Mouse (Mus musculus): ENCODE results near the gene Slc16a8. TPM values are rescaled to one million over a fixed set of nuclear protein-coding genes. Genes with fewer than 3 reads are reported as not detected.

The Slc16a8 gene
- total RNA-seq (2021): under 1 TPM; 0.13 to 0.53 TPM
- long read RNA-seq, experiment 1, partial matches to known transcripts: 1 of 1 reads
- long read RNA-seq, experiment 1, other reads (novel, unspliced or antisense): 0 of 1 reads
- long read RNA-seq, experiment 2: 0 reads

DNA sequence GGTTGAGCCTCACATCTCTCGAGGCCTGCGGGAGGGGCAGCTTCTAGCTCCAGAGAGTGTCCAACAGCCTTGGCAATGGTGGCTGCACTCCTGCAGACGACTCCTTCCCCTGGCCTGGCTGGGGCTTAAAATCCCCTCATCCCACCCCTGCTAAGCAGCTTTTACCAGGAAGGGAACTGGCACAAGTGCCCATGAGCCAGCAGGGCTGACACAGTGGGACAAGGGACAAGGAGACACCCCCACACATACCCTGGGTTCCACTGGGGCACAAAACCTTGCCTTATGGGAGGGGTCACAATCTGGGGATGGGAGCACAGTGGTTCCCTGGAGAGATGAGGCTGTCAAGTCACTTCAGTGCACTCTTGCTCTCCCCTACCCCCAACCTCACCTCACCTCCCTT is at the start of gene Slc16a8:
TSS of gene Slc16a8 (minus strand) at position 101 of the 400 bp plus-strand sequence.
- no peak for DNase-seq
- intact Hi-C loops (cut with DNase I): no loop called here
- TF ChIP-seq CTCF (IDR thresholded peaks at IDR 0.05): no peak
- Histone ChIP-seq H3K27ac (no peak within 1 kb of the TSS), H3K4me3 (no peak within 1 kb of the TSS)

DNA sequence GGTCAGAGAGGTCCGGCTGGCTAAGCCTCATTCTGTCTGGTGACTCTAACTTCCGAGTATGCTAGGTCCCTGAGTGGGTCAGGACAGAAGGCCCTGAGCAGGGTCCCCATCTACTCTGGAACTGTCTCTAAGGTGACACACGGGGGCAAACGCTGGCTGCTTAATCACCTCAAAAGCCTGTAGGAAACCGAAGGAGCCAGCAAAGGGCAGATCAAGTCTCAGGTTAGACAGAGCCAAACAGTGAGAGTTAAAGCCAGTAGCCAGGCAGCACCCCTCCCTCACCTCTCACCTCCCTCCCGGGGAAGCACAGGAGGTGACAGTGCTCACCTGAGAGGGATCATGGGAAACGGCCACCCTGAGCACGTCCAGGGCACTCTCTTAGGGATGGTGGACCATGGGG is 49.2 kb upstream of the Slc16a8 start:
- DNase-seq: no peak
- peak; percentile 43 for TF ChIP-seq CTCF (IDR thresholded peaks at IDR 0.05)
- intact Hi-C loops (cut with DNase I): no loop called here
- H3K27ac ChIP-seq: no peak overlapping the region
- H3K4me3 ChIP-seq: no peak overlapping the region

DNA sequence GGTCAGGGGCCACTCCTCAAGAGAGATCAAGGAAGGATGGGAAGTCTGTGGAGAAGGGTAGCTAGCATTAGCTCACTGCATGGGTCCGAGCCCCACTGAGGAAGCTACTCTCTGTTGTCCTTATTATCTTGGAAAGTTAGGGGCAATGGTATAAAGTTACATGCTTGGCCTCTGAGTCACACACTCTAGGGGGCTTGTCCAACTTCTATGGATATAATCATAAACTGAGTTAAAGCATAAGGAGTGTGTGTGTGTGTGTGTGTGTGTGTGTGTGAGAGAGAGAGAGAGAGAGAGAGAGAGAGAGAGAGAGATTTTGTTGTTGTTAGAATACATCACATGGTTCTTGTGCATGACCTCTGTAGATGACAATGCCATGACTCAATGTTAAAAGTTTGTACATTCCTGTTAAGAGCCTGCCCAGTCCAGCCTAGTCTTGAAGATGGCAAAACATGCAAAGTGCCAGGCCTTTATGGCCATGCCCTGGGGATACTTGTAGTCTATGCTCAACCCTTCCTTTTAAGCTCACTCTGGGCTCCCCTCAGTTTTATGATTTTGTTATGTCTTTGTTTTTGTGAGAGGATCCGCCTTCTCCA is 45.1 kb upstream of the Slc16a8 start:
- intact Hi-C loops (cut with DNase I): no loop called here
- no peak for DNase-seq
- no peak overlapping the region for H3K4me3 ChIP-seq
- no peak for TF ChIP-seq CTCF (IDR thresholded peaks at IDR 0.05)
- H3K27ac ChIP-seq: no peak overlapping the region

DNA sequence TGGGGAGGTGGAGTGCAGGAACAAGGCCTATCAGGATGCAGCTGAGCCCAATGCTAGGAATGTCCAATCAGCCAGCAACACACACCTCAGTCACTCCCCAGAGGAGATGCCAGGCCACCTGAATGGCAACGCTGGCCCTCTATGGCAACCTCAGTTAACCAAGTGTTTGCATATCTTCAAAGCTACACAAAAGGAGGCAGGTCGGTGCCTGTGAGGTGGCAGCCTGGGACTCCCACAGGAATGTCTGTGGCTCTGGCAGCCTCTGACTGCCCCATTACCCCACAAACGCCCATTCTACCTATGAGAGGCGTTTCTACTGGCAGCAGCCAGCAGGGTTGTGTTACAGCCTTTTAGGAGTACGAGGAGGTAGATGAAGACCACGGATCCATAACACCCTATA is 44.0 kb upstream of the Slc16a8 start:
- no peak for DNase-seq
- Histone ChIP-seq H3K4me3 (no peak overlapping the region), H3K27ac (no peak overlapping the region)
- intact Hi-C loops (cut with DNase I): no loop called here
- no peak for TF ChIP-seq CTCF (IDR thresholded peaks at IDR 0.05)

DNA sequence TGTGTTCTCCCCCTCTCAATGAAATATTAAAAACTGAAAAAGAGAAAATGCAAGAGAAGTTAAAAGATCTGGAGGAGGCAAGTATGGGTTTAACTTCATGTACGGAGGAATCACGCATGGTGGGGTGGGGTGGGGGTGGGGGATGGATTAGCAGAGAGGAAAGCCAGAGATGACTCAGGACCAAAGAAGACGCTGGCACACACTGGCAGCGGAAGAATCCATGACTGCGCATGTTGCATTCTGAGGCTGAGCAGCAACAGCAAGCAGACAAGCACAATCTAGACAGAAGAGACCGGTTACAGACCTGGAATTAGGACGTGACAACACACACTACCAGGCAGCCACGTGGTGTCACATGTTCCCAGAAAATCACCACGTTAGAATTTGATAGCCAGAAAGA is 38.2 kb upstream of the Slc16a8 start:
- no peak overlapping the region for H3K4me3 ChIP-seq
- intact Hi-C loops (cut with DNase I): no loop called here
- DNase-seq: no peak
- no peak overlapping the region for H3K27ac ChIP-seq
- TF ChIP-seq CTCF (IDR thresholded peaks at IDR 0.05): no peak

DNA sequence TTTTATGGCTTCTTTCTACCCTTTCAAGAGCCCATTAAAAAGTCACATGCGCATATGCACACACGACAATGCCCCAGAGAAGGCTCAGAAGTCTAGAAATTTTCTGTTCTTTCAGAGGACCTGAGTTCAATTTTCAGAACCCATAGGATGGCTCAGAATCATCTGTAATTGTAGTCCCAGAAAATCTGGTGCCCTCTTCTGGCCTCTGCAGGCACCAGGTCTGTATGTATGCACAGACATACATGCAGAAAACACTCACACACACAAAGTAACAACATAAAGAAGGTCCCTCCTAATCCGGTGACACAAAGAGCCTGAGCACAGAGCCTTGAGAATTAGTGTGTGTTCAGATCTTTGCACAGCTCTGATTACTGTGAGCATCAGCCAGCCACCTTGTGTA is 35.8 kb upstream of the Slc16a8 start:
- intact Hi-C loops (cut with DNase I): no loop called here
- H3K4me3 ChIP-seq: no peak overlapping the region
- no peak for DNase-seq
- no peak overlapping the region for H3K27ac ChIP-seq
- no peak; the same call in 1 of the 2 replicates for TF ChIP-seq CTCF (IDR thresholded peaks at IDR 0.05)

DNA sequence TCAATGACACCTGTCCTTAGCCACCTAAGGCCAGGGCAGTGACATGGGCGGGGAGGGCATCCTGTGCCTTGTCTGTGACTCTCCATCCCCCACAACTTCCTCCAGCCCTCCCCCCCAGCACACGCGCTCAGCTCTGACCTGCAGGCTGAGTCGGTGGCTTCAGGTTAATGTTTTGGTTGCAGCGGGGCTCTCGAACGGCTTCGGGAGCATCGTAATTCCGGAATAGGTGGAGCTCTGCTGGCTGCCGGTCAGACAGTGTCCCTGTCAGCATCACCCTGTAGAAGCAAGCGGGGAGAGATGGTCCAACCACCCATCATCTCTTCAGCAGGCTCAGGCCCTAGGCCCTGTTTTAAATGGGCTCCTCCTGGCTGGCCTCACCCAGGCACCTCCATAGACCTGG is 34.9 kb upstream of the Slc16a8 start:
- no peak for TF ChIP-seq CTCF (IDR thresholded peaks at IDR 0.05)
- H3K27ac ChIP-seq: no peak overlapping the region
- intact Hi-C loops (cut with DNase I): no loop called here
- no peak for DNase-seq
- no peak overlapping the region for H3K4me3 ChIP-seq

DNA sequence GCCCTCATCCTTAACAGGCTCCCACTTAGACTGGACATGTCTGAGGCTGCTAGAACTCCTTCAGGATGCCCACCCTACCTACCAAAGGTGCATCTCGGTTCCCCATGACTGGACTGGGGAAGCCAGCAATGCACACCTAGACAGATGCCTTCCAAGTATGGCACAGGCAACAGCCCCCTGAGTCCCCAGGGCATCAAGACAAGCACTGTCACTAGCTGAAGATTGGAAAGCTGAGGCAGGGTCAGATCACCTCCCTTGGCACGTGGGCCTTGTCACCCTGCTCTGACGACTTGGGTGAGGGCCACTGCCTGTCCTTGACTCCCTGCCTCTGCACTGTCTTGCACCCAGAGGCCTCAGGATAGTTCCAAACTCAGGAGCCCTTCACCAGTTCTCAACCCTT is 33.8 kb upstream of the Slc16a8 start:
- no peak for TF ChIP-seq CTCF (IDR thresholded peaks at IDR 0.05)
- no peak overlapping the region for H3K4me3 ChIP-seq
- DNase-seq: no peak
- intact Hi-C loops (cut with DNase I): no loop called here
- H3K27ac ChIP-seq: no peak overlapping the region

DNA sequence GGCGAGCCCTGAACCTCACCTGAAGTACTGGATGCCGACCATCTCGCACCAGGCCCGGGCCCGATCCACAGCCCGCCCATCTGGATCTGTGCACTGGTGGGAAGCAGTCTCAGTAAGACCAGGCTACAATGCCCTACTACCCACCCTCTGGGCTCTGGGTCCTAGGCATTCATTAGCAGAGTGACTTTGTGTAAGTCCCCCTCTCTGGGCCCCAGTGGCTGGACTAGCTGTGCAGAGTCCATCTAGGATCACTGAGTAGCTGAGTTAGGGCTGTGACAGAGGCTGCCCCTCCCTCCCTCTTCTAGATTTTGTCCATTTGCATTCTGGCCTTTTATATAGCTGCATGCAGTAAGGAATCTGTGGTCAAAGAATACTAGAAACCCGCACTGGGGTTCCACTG is 32.5 kb upstream of the Slc16a8 start:
- no peak for DNase-seq
- intact Hi-C loops (cut with DNase I): no loop called here
- Histone ChIP-seq H3K27ac (no peak overlapping the region), H3K4me3 (no peak overlapping the region)
- TF ChIP-seq CTCF (IDR thresholded peaks at IDR 0.05): no peak

DNA sequence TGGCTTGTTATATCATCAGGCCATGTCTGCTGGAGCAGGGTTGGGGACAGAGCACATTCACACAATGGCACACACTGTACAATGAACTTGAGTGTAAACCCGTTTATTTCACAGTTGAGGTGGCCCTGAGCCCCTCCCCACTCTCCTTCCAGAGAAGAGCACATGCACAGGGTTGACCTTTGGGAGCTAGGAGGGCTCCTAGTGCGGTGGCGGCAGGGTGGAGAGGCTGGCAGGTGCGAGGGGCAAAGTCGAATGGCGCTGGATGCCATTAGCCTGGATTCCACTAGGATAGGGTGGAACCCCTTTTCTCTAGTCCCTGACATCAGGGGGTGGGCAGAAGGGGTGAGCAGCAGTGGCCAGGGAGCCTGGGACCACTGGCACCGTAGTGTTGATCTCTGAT is 31.6 kb upstream of the Slc16a8 start:
- no peak overlapping the region for H3K27ac ChIP-seq
- TF ChIP-seq CTCF (IDR thresholded peaks at IDR 0.05): no peak
- no peak for DNase-seq
- intact Hi-C loops (cut with DNase I): no loop called here
- H3K4me3 ChIP-seq: no peak overlapping the region

DNA sequence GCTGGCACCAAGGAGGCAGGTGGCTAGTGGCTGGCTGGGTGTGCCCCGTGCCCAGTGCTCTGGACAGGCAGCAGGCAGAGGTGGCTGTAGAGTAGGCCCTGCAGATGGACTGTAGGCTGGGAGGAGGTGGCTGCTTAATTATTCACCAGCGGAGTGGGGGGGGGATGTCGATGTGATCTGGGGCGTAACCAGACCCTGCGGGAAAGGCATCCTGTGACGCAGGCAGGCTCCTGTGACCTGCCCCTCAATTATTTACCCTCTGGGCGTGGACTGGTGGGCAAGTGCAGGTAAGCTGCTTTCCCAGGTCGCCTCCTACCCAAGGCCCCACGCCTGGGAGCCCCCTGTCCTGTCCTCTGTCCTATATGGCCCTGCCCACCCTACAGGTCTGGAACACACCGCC is 30.8 kb upstream of the Slc16a8 start, which contains the start of gene Baiap2l2:
TSS of gene Baiap2l2 (minus strand) at position 139 of the 400 bp plus-strand sequence.
- intact Hi-C loops (cut with DNase I): no loop called here
- Histone ChIP-seq H3K4me3 (no peak within 1 kb of the TSS), H3K27ac (no peak within 1 kb of the TSS)
- no peak for TF ChIP-seq CTCF (IDR thresholded peaks at IDR 0.05)
- DNase-seq: no peak

DNA sequence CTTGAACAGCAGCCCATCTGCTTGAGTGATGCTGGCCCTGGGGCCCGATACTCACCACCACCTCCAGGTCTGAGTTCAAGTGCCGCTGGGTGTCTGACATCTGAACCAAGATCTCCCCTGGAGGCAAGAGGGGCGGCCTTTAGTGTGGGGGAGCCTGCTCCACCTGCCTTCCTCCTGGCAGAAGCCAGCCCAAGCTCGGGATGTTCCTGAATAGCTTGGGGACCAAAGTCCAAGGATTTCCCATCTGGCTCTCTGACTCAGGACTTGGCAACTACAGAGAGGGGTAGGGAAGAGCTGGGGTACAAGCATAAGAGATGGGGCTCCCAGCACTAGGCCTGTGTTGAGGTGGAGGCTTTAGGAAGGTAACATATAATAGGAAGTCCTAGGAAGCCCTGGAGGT is 28.8 kb upstream of the Slc16a8 start:
- TF ChIP-seq CTCF (IDR thresholded peaks at IDR 0.05): no peak
- no peak for DNase-seq
- no peak overlapping the region for H3K27ac ChIP-seq
- no peak overlapping the region for H3K4me3 ChIP-seq
- intact Hi-C loops (cut with DNase I): no loop called here

DNA sequence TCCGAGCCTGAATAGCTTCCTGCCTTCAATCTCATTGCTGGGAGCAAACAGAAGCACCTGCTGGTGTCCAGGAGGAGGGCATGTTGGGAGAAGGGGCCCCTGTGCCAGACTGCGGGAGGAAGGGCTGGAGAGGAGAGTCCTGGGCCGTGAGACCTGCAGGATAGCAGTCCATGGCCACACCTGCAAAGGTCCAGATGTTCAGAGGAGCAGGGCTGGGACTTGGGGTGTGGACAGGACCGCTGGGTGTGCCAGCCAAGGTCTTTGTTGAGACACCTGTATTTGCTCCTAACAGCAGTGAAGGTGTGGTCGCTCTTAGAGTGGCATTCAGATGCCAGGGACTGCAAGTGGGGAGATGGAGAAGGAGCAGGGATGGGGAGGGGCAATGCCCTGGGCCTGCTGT is 27.9 kb upstream of the Slc16a8 start:
- no peak overlapping the region for H3K4me3 ChIP-seq
- intact Hi-C loops (cut with DNase I): no loop called here
- no peak for TF ChIP-seq CTCF (IDR thresholded peaks at IDR 0.05)
- DNase-seq: no peak
- no peak overlapping the region for H3K27ac ChIP-seq

DNA sequence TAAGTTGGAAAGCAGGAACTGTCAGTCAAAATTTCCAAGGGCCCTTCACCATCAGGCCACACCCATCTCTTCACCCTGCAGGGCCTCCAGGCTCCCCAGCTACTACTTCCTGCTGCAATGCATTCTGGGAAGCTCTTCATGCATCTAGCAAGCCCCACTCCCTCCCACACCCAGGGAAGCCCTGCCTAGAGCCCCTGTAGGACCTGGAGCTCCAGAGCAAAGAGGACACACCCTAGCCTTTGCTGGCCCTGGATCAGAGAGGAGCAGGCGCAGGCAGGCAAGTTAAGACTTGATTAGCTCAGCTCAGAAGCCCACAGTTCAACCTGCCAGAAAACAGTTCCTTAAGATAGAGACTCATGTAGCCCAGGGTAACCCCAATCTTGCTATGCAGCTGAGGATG is 26.8 kb upstream of the Slc16a8 start:
- no peak for DNase-seq
- intact Hi-C loops (cut with DNase I): no loop called here
- TF ChIP-seq CTCF (IDR thresholded peaks at IDR 0.05): no peak
- Histone ChIP-seq H3K4me3 (no peak overlapping the region), H3K27ac (no peak overlapping the region)
